In the genomic region with DNA sequence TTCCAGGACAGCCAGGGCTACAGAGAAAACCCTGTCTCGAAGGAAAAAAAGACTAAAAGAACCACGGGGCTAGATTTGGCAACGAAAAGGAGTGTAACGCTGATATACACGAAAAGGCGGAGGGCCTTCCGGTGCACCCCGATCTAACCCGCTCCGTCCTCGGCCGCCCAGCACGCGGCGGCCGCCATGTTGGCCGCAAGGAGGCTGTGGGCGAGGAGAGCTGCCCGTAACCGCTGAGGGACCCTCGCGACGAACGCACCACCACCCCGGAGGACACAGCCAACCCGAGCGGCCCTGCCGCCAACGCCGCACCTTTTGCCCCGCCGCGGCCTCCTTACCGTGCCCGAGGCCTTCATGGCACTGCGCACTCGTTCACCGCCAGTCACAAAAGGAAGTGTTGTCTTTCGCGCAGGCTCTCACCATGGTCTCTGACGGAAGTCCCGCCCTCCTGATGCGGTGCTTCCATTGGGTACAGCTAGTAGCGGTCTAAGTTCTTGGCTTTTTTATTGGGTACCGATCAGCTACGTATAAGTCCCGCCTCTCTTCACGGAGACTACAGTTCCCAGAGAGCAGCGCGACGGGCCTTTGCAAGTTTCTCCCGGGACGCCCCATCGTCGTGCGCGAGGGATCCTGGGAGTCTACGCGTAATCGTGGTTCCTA, we compare ENCODE assay signal across 7 mouse cellular contexts. TPM values are rescaled to one million over a fixed set of nuclear protein-coding genes. Genes with fewer than 3 reads are reported as not detected.
A peak's percentile ranks its signal among the peaks of the same experiment; 100 is the strongest.
DNase-seq lines count a peak whose midpoint lies in the region; ATAC-seq lines count a peak whose summit lies in the region.

A gene (minus strand): TSS at position 392 of the 660 bp plus-strand sequence.

- peaks cover 14% of the 10 kb centered on the region for H3K27me3 ChIP-seq in intestine, embryonic 15.5 days (replicated peaks)
- H3K27me3 ChIP-seq in midbrain, embryonic 10.5 days (ENCODE audit: low read depth, poor library complexity, severe bottlenecking): peaks cover 31% of the 10 kb centered on the region

- H3K27ac ChIP-seq in intestine, embryonic 15.5 days: peak within 1 kb of the TSS; percentile 69
- peak within 1 kb of the TSS; percentile 98 for H3K27ac ChIP-seq in midbrain, embryonic 10.5 days (replicated peaks)

- peak within 1 kb of the TSS; percentile 76 for H3K4me2 ChIP-seq in intestine, embryonic 15.5 days (replicated peaks)

- peaks cover 25% of the 10 kb centered on the region for H3K4me1 ChIP-seq in intestine, embryonic 15.5 days (replicated peaks)
- peaks cover 32% of the 10 kb centered on the region for H3K4me1 ChIP-seq in midbrain, embryonic 10.5 days

- under 1% methylated on average over 60 of the region's 60 CpGs for WGBS in intestine, embryonic 15.5 days
- under 1% methylated on average over 60 of the region's 60 CpGs for WGBS in midbrain, embryonic 10.5 days

- H3K9me3 ChIP-seq in intestine, embryonic 15.5 days: no peaks in the 10 kb centered on the region
- H3K9me3 ChIP-seq in midbrain, embryonic 10.5 days (replicated peaks): no peaks in the 10 kb centered on the region

- peaks cover 23% of the 10 kb centered on the region for H3K36me3 ChIP-seq in intestine, embryonic 15.5 days
- peaks cover 35% of the 10 kb centered on the region for H3K36me3 ChIP-seq in midbrain, embryonic 10.5 days

- ATAC-seq in intestine, embryonic 15.5 days: peak; percentile 97

- intact Hi-C loops in gastrocnemius, postnatal 36 days (cut with DNase I): loop anchor here (10.0 kb wide), 1 partner anchor 308 kb away; no protein-coding TSS in a partner anchor
- intact Hi-C loops in left cerebral cortex, postnatal 25 days (cut with DNase I): loop anchor here (1.0 to 5.0 kb wide), 6 partner anchors 24 to 565 kb away; a partner anchor contains a TSS

- peak within 1 kb of the TSS; percentile 86 for H3K4me3 ChIP-seq in intestine, embryonic 15.5 days (replicated peaks)
- peak within 1 kb of the TSS; percentile 86 for H3K4me3 ChIP-seq in midbrain, embryonic 10.5 days

- DNase-seq in adrenal gland, adult 2 months: peak; percentile 96
- DNase-seq in embryo, embryonic 11.5 days (ENCODE audit: low read depth, low spot score): peak; percentile 95
- DNase-seq in gastrocnemius, postnatal 36 days: peak; percentile 90 to 92
- peak; percentile 96 to 99 for DNase-seq in left cerebral cortex, postnatal 25 days (ENCODE audit: low spot score in 2 of 2)
- DNase-seq in midbrain, embryonic 10.5 days (ENCODE audit: low spot score): peak; percentile 96
- peak; percentile 86 for DNase-seq in right cerebral cortex, postnatal 4 days

- peak within 1 kb of the TSS; percentile 95 for H3K9ac ChIP-seq in intestine, embryonic 15.5 days

RNA-seq across cellular contexts. Expression of the gene that starts here (rescaled TPM):
- 1,000 to 10,000 TPM; 1,392 to 1,465 TPM for total RNA-seq in adrenal gland, adult 2 months (2021)
- polyA plus RNA-seq in adrenal gland, adult 2 months (2012; rRNA removed): 4,067 and 4,322 TPM in 2 replicates
- 100 to 1,000 TPM; 802 to 969 TPM for total RNA-seq in gastrocnemius, postnatal 36 days (2021)
- polyA plus RNA-seq in intestine, embryonic 15.5 days (2015; fragmentation: Nextera tagmentation; extraction: Ambion mirVana): 4,170 and 4,400 TPM in 2 replicates
- total RNA-seq in left cerebral cortex, postnatal 25 days (2021): 100 to 1,000 TPM; 550 to 570 TPM
- polyA plus RNA-seq in midbrain, embryonic 10.5 days (2016; fragmentation: Nextera tagmentation; extraction: Ambion mirVana): 3,389 and 3,784 TPM in 2 replicates

Comparison
In these comparisons a context has a peak if more than half of its experiments do, and no peak if none do; other contexts are left out.
1. Peak in every context shown above with its lines: DNase-seq, ATAC-seq, H3K4me3 ChIP-seq and H3K27ac ChIP-seq.